Mouse (Mus musculus): ENCODE data around the gene Erich6.
A peak's percentile ranks its signal among the peaks of the same experiment; 100 is the strongest.

Erich6 gene

GRCm38 (mm10) chr3:58636406-58637295 is at the start of gene Erich6:
Erich6 (minus strand) TSS chr3:58637207.
- peak; percentile 33 to 38 for DNase-seq (ENCODE audit: low spot score in 2 of 2)

DNA sequence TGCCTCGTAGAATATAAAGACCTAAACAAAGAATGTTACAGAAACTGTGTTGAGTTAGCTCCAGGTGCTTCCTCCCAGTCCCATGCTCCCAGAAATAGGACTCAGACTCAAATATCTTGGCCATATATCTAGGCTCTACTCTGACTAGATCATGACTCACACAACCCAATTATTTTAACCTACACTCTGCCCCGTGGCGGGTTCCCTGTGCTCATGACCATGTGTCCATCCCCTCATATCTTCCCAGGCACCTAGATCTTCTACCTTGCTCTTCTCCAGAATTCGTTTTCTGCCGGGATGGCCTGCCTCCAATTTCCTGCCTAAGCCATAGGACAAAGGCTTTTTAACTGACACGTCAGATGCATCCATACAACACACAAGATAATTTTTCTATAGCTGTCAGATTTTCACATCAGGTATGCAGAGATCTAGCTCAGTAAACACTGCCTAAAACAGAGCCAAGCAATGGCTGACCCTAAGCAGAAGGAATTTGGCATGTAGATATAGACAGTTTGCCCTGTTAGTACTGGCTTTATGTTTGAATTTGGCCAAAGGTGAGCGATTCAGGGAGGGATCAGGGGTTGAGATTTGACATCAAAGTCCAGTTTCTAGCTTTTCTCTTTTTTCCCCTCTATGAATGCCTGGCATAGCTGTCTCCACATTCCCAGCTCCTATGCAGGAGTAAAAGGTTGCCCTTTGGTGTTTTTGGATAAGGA is 49.4 kb upstream of the Erich6 start:
- DNase-seq (ENCODE audit: low spot score in 2 of 2), result no peak

- DNase-seq (ENCODE audit: low spot score in 2 of 2), result no peak
These were observed 48.4 kb upstream of the Erich6 start for GRCm38 (mm10) chr3:58685396-58685795.

GRCm38 (mm10) chr3:58683346-58683745 is 46.3 kb upstream of the Erich6 start:
- DNase-seq (ENCODE audit: low spot score in 2 of 2), result no peak

DNA sequence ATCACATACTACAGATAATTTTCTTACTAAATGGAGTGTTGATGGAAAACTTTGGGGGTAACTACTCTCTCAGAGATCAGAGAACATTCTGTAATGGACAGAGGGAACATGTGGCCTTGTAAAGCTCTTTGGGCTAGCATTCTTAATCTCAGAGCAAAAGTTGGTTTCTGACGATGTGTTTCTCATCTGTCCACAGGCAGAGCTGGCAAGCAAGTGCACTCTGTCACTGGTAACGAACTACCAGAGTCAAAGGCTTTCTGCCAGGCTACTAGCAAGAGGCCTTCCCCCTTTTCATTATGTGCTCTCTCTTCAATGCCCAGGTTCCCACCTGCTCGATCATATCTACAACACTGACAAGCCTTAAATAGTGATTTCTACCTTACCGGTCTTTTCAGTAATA is 45.3 kb upstream of the Erich6 start:
- no peak for DNase-seq (ENCODE audit: low spot score in 2 of 2)

DNA sequence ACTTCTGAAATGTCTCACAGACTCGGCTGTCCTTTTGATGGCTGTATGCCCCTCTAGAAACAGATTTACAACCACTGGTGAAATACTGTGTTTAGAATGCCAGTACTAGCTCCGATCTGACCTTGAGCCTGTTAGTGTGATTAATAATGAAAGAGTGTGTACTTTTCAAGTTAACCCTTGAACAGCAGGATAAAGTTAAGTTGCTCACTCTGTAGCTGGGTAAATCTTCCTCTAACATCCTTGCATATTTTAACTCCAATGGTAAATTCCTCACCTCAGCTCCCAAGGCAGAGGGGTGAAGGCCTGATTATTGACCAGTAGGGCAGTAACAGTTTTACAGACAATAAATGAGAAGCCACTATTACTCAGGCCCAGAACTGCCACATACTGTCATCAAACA is 44.8 kb upstream of the Erich6 start:
- DNase-seq (ENCODE audit: low spot score in 2 of 2), result no peak

DNA sequence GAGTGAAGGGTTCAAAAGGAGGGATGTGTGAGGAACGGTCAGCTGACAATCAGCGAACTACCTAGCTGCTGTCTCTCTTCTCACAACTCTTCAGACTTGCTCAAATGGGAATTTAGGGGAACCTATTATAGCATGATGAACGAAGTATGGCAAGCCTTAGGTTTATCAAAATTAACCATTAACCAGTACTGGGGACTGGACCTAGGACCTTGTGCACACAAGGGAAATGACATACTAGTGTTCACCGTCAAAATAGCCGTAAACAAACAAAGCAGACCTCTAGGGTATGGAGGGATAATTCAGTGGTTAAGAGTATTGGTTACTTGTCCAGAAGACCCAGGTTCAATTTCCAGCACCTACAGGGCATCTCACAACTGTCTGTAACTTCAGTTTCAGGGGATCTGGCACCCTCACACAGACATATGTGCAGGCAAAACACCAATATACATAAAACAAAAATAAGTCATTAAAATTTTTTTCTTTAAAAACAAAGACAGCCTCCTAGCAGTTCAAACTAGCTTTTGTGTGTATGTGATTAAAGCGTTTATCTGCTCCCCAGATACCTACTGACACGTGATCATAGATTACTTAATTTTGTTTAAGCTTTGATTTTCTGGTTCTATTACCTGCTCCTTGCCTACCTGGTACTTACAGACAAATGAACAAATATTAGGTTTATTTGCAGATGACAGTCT is 44.1 kb upstream of the Erich6 start:
- no peak for DNase-seq (ENCODE audit: low spot score in 2 of 2)

GRCm38 (mm10) chr3:58679996-58680395 is 43.0 kb upstream of the Erich6 start:
- DNase-seq (ENCODE audit: low spot score in 2 of 2), result no peak

DNA sequence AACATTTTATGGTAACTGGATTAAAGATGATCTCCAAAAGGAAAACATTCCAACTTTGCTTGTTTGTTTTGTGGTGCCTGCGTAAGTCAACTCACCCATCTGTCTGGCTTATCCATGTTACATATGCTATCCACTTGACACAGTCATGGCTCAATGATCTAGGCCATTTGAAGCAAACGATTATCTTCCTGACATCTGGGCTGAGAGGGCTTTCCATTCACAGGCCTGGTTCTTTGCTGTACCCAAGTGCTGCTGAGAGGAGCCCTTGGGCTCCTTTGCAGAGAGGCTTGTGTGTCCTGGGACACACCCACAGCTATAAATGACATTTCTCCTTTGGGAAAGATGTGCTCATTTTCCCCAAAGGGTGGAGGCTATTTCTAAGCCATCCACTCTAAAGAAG is 41.9 kb upstream of the Erich6 start:
- DNase-seq (ENCODE audit: low spot score in 2 of 2), result no peak

DNA sequence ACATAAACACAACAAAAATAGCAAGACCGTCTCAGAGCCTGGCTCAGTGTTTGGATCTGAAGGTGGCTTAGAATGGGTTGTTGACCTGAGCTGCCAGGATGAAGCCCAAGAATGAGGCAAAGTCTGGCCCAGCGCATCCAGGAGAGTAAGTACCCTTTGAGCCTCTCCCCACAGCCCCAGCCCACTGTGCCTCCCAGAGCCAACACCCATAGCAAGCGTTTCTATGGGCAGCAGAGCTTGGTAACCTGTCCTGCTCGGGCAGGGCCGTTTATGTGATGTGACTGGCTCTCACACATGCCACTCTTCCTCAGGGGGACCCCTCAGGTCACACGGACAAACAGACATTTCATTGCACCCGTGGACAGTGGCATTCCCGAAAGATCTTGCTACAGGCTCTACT is 41.4 kb upstream of the Erich6 start:
- no peak for DNase-seq (ENCODE audit: low spot score in 2 of 2)

DNA sequence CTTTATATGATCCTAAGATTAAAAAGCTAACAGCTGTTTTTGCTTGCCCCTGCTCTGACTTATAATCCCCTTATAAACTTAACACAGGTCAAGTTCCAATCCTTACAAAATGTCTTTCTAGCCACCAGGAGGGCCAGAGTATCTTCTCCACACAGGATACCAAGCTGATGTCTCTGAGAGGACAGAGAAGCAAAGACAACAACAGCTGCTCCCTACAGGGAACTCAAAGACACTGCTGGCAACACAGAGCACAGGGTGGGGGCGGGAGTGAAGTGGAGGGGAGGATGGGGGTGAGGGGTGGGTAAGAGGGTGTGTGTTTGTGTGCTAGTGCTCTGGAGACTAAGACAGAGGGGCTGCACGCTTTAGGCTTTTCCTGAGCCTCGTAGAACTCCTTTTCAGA is 40.6 kb upstream of the Erich6 start:
- no peak for DNase-seq (ENCODE audit: low spot score in 2 of 2)

DNA sequence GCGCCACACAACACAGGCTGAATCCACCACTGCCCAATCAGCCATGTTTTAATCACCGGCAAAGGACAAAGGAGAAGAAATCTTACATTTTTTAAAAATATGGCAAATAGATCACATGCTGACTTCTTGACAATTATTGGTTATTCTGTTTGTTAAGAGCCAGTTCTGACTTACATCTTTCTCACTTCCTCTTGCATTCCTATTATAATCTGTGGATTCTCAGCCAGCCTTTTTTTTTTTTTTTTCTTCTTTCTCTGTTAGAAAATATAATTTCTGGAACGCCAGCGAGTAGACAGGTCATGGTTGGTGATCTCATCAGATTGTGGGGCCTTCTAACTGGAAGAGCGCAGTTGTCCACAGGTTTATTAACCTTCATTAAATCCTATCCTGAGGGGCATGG is 36.3 kb upstream of the Erich6 start:
- no peak for DNase-seq (ENCODE audit: low spot score in 2 of 2)

DNA sequence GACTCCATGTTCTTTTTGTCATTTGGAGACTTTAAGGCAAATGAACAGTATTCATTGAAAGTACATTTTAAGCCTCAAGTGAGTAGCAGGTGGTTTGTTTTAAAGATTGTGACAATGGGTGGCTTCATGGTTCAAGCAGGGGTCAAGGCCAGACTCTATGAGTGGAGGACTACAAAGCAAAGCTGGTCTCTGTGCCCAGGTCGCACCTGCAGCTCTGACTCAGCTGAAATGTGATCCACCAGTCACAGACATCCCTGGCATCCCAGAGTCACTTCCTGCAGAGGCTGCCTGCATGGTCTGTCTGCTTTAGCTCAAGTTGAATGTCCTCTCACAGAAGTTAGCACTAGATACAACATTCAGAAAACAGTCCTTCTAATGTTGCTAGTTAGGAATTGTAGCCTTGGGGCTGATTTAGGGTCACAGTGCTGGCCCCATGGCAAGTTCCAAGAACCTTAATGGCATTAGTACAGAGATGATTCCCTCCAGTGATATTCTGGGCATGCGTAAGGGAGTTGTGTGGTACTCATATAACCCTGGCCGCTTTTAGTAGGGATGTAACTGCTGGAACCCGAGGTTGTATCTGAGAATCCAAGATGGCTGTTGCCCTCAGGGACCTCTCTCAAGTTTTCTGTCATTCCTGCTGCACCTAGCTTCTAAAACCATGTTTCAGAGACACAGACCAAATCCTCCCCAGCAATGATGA is 35.6 kb upstream of the Erich6 start:
- DNase-seq (ENCODE audit: low spot score in 2 of 2), result no peak

DNA sequence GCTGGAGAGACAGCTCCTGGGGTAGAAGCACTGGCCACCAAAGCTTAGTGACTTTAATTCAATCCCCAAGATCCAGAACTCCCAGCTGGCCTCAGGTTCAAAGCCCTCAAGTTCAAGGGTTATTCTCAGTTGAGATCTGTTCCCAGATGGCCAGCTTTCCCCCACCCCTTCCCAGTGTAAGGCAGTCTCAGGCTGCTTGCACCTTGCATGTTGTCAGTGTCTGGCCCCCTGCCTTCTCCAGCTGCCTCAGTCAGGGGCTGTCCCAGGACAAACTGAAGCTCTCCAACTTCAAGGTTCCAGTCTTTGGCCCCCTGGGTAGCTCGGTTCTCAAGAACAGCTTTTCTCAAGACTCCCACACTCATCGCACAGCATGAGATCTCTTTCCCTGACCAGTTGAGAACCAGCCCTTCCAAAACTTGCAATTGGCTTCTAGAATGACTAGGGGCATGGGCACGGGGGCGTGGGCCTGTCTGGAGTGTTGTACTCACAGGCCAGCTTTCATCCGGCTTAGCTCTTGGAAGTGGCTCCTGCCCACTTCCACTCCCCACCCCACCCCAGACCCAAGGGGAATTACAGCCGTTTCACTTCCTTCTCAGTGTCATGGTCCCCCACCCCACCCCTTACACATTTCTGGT is 34.7 kb upstream of the Erich6 start:
- DNase-seq (ENCODE audit: low spot score in 2 of 2), result no peak

- DNase-seq (ENCODE audit: low spot score in 2 of 2), result no peak
These were observed 27.0 kb upstream of the Erich6 start for GRCm38 (mm10) chr3:58663970-58664369.

DNA sequence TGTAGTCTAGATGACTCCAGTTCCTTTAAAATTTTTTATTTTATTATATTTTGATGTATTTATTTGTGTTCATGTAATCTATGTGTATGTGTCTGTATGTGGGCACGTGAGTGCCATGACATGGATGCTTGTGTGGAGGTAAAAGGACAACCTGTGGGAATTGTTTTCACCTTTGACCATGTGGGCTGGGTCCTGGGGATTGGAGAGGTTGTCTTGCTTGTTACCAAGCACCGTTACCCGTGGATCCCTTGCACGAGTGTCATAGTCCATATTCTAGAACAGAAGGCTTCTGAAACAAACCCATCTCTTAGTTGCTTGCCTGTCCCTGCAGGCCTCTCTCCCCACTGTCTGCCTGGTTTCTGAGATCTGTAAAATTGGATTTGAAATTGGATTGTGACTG is 23.6 kb upstream of the Erich6 start:
- no peak for DNase-seq (ENCODE audit: low spot score in 2 of 2)

DNA sequence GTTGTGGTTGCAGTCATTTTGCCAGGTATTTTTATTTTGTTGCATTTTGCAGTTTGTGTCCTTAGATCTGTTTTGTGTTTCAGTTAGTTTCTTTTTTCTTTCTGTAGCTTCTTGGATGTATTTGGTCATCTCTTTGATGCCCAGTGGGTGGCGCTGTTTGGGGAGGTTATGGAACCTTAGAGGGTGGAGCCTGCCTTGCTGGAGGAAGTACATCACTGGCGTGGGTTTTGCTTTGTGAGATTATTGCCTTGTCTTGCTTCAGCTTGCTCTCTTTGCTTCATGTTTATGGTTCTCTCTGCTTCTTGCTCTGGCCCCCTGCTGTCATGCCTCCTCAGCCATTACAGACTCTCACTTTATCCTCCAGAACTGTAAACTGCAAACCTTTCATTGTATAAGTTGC is 20.3 kb upstream of the Erich6 start:
- DNase-seq (ENCODE audit: low spot score in 2 of 2), result peak in 1 of 2 experiments; percentile 35

GRCm38 (mm10) chr3:58655362-58656130 is 18.5 kb upstream of the Erich6 start:
- DNase-seq (ENCODE audit: low spot score in 2 of 2), result peak; percentile 63 to 80

- DNase-seq (ENCODE audit: low spot score in 2 of 2), result peak in 1 of 2 experiments; percentile 31
These were observed 16.9 kb upstream of the Erich6 start for GRCm38 (mm10) chr3:58653907-58654306.

DNA sequence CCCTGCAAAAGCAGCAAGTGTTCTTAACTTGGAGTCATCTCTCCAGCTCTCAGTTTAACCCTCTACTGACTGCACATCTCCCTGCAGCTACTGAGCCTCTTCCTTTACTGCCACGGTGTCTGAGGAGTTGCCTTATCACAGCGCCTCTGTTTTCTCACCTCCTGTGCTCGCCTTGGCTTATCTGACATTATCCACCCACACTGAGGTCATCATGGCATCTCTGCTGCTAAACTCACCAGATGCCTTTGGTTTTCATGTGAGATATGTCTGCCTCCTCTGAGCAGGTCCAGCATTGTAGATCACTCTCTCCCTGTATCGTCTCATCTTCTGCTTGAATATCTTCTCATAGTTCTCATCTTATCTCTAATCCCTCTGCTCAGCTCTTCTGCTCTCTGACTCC is 13.3 kb upstream of the Erich6 start:
- no peak for DNase-seq (ENCODE audit: low spot score in 2 of 2)

- no peak for DNase-seq (ENCODE audit: low spot score in 2 of 2)
These were observed 10.2 kb upstream of the Erich6 start for GRCm38 (mm10) chr3:58647179-58647578.
